Mouse (Mus musculus) megakaryocyte, embryonic 14.5 days (primary cell): Measurements from ENCODE around the gene Gpnmb.

ENCODE experiments used
- FLI1 ChIP-seq: IDR thresholded peaks from 2 replicates; pipeline ENCODE4 v1.6.1; 2012; ENCODE audit warnings: low read length, inconsistent platforms, mixed read lengths
- GATA1 ChIP-seq: IDR thresholded peaks from 3 replicates; pipeline ENCODE4 v1.6.1; 2012; ENCODE audit warnings: mixed read lengths, low read length, inconsistent platforms, borderline replicate concordance

GRCm38 (mm10) chr6:49077894-49078293 is 41.5 kb downstream of the Gpnmb start:
- TF ChIP-seq GATA1 (no peak), FLI1 (no peak)
